Mouse (Mus musculus): ENCODE results near the gene Tceanc2. TPM values are rescaled to one million over a fixed set of nuclear protein-coding genes. Genes with fewer than 3 reads are reported as not detected.

Tceanc2 gene
- polyA plus RNA-seq, 1 experiment from 2014 or later = 19.4 TPM

GRCm38 (mm10) chr4:107084858-107085257 lies 94.1 kb downstream of the Tceanc2 start:
- Histone ChIP-seq H3K9ac (ENCODE audit: low read depth, low read length) (no peak overlapping the region), H3K4me2 (ENCODE audit: low read depth, low read length) (no peak overlapping the region), H3K4me3 (ENCODE audit: low read length) (no peak overlapping the region), H3K9me3 (ENCODE audit: control insufficient read depth, low read length) (no peaks in the 10 kb centered on the region), H3K4me1 (ENCODE audit: control insufficient read depth, insufficient read depth, low read length) (no peaks in the 10 kb centered on the region), H3K27me3 (replicated peaks; ENCODE audit: control insufficient read depth, insufficient read depth, low read length) (no peaks in the 10 kb centered on the region), H3K36me3 (ENCODE audit: control insufficient read depth, insufficient read depth, low read length) (no peaks in the 10 kb centered on the region), H3K27ac (ENCODE audit: low read length) (no peak overlapping the region)
- ATAC-seq = peak; percentile 46; the same call in 1 of the 2 replicates
- WGBS = 17% methylated on average over 6 of the region's 6 CpGs

GRCm38 (mm10) chr4:107084343-107084742 lies 94.6 kb downstream of the Tceanc2 start:
- WGBS = 26% methylated on average over 1 of the region's 1 CpGs
- Histone ChIP-seq H3K4me2 (ENCODE audit: low read depth, low read length) (no peak overlapping the region), H3K27me3 (replicated peaks; ENCODE audit: control insufficient read depth, insufficient read depth, low read length) (no peaks in the 10 kb centered on the region), H3K9me3 (ENCODE audit: control insufficient read depth, low read length) (no peaks in the 10 kb centered on the region), H3K4me1 (ENCODE audit: control insufficient read depth, insufficient read depth, low read length) (no peaks in the 10 kb centered on the region), H3K4me3 (ENCODE audit: low read length) (no peak overlapping the region), H3K36me3 (ENCODE audit: control insufficient read depth, insufficient read depth, low read length) (no peaks in the 10 kb centered on the region), H3K9ac (ENCODE audit: low read depth, low read length) (no peak overlapping the region), H3K27ac (ENCODE audit: low read length) (no peak overlapping the region)
- ATAC-seq = no peak

Other genes starting within 250 kb of the Tceanc2 start
- gene Mrpl37, start 112.2 kb downstream of the Tceanc2 start, polyA plus RNA-seq (2015; fragmentation: Nextera tagmentation; extraction: Ambion mirVana) = 112 and 117 TPM in 2 replicates
- gene Cyb5rl, start 112.1 kb downstream of the Tceanc2 start, polyA plus RNA-seq (2015; fragmentation: Nextera tagmentation; extraction: Ambion mirVana) = 7.2 and 7.7 TPM in 2 replicates
- not detected in 2 replicates for gene Cdcp2, start 82.2 kb downstream of the Tceanc2 start, polyA plus RNA-seq (2015; fragmentation: Nextera tagmentation; extraction: Ambion mirVana)
- gene Tmem59, start 717 bp downstream of the Tceanc2 start, polyA plus RNA-seq (2015; fragmentation: Nextera tagmentation; extraction: Ambion mirVana) = 449 TPM in 2 replicates
- gene Ldlrad1, start 30.1 kb upstream of the Tceanc2 start, polyA plus RNA-seq (2015; fragmentation: Nextera tagmentation; extraction: Ambion mirVana) = not detected in 2 replicates
- gene Lrrc42, start 74.4 kb upstream of the Tceanc2 start, polyA plus RNA-seq (2015; fragmentation: Nextera tagmentation; extraction: Ambion mirVana) = 48.3 and 49.6 TPM in 2 replicates
- gene Hspb11, start 74.5 kb upstream of the Tceanc2 start, polyA plus RNA-seq (2015; fragmentation: Nextera tagmentation; extraction: Ambion mirVana) = 22.6 and 26.7 TPM in 2 replicates
- 3.3 and 5.2 TPM in 2 replicates for gene Dio1, start 128.1 kb upstream of the Tceanc2 start, polyA plus RNA-seq (2015; fragmentation: Nextera tagmentation; extraction: Ambion mirVana)
- 84.5 and 88.5 TPM in 2 replicates for gene Yipf1, start 135.2 kb upstream of the Tceanc2 start, polyA plus RNA-seq (2015; fragmentation: Nextera tagmentation; extraction: Ambion mirVana)
- gene Ndc1, start 188.7 kb upstream of the Tceanc2 start, polyA plus RNA-seq (2015; fragmentation: Nextera tagmentation; extraction: Ambion mirVana) = 24.8 and 26.4 TPM in 2 replicates

Measured in intestine, embryonic 16.5 days (tissue).